In genomic region chr12:15912959-15913358, GRCm38 (mm10) we compare ENCODE assay signal across 17 mouse cellular contexts.
"Had no signal": no experiment of that assay in that cellular context is flagged by ENCODE, and none has a peak within 500 bp of the region (broad histone marks: within the 10 kb centered on the region; RNA-seq: fewer than 3 reads in every experiment).

No protein-coding gene starts in this region.

- DNase-seq: gastrocnemius, adult 2 months; gastrocnemius, postnatal 10 days; gastrocnemius, postnatal 25 days; heart, adult 2 months; heart, postnatal 14 days; heart, postnatal 36 days; kidney, adult 18-20 months; kidney, adult 8-10 months; kidney, postnatal 10 days; kidney, postnatal 25 days; kidney, postnatal 4 days; left cerebral cortex, postnatal 4 days had no signal

- ATAC-seq: hindbrain, embryonic 16.5 days; inflammation-experienced regulatory T-cells, adult 6 months; intestine, embryonic 15.5 days; intestine, postnatal 0 days; liver, embryonic 12.5 days had no signal
